Mouse (Mus musculus) heart, postnatal 0 days (tissue): ENCODE measurements around the gene Senp3. TPM values are rescaled to one million over a fixed set of nuclear protein-coding genes. Genes with fewer than 3 reads are reported as not detected.

ENCODE experiments used
- ATAC-seq: fragments of 200-750 bp; cut with Nextera tagmentation; 2 replicates; pipeline ENCODE4 v1.8.0; 2017; ENCODE audit warnings: low read depth, moderate number of reproducible peaks, moderate library complexity; ENCODE audit not compliant: insufficient read depth
- DNase-seq: peaks from one replicate; pipeline ENCODE4 v3.0.0-alpha.2; 2016; ENCODE audit warnings: low spot score
- H3K27ac ChIP-seq: fragments of 300-500 bp; sonication (generic); 2 replicates; pipeline ENCODE4 v1.5.1; 2014; ENCODE audit warnings: low read depth, mild to moderate bottlenecking
- H3K27me3 ChIP-seq: fragments of 300-500 bp; sonication (generic); 2 replicates; pipeline ENCODE4 v1.6.1; 2014; ENCODE audit warnings: low read length, mixed read lengths; ENCODE audit not compliant: control insufficient read depth, insufficient read depth
- H3K36me3 ChIP-seq: fragments of 300-500 bp; sonication (generic); replicated peaks from 2 replicates; pipeline ENCODE4 v1.6.1; 2014; ENCODE audit warnings: low read length, mixed read lengths; ENCODE audit not compliant: control insufficient read depth, insufficient read depth
- H3K4me1 ChIP-seq: fragments of 300-500 bp; sonication (generic); 2 replicates; pipeline ENCODE4 v1.6.1; 2014; ENCODE audit warnings: antibody characterized with exemption; ENCODE audit not compliant: control insufficient read depth, insufficient read depth
- H3K4me2 ChIP-seq: fragments of 300-500 bp; sonication (generic); 2 replicates; pipeline ENCODE4 v1.6.1; 2014; ENCODE audit warnings: low read depth, mild to moderate bottlenecking, low read length, moderate library complexity
- H3K4me3 ChIP-seq: fragments of 300-500 bp; sonication (generic); 2 replicates; pipeline ENCODE4 v1.5.1; 2014; ENCODE audit warnings: low read depth, low read length
- H3K9ac ChIP-seq: fragments of 300-500 bp; sonication (generic); replicated peaks from 2 replicates; pipeline ENCODE4 v1.6.1; 2014; ENCODE audit warnings: low read depth, low read length, mixed read lengths
- H3K9me3 ChIP-seq: fragments of 300-500 bp; sonication (generic); replicated peaks from 2 replicates; pipeline ENCODE4 v1.6.1; 2016; ENCODE audit warnings: low read length; ENCODE audit not compliant: control insufficient read depth
- CTCF ChIP-seq: IDR thresholded peaks from 2 replicates; pipeline ENCODE4 v1.5.1; 2016; ENCODE audit warnings: antibody characterized with exemption, control low read depth, low read depth
- EP300 ChIP-seq: IDR thresholded peaks from 2 replicates; pipeline ENCODE4 v1.6.1; 2016; ENCODE audit warnings: antibody characterized with exemption, low read depth
- WGBS: fragments of 180-500 bp; shearing (Covaris S2); extraction: QIAGEN DNeasy Blood & Tissue Kit; methylation state at CpG from one replicate; pipeline ENCODE4 v1.1.7; 2014; 5-methylcytosine and 5-hydroxymethylcytosine counted together
- polyA plus RNA-seq: library from polyadenylated mRNA; unstranded; fragments of >200 nt; fragmentation: Nextera tagmentation; extraction: Ambion mirVana; gene quantifications from 2 replicates; pipeline ENCODE4 v1.2.1, GENCODE M21; 2015
- total RNA-seq: library from RNA; depleted of rRNA; stranded (reverse); fragments of >200 nt; gene quantifications from 2 replicates; pipeline ENCODE4 v1.2.3, GENCODE M21; 2014; ENCODE audit warnings: low replicate concordance

Senp3 gene
- total and polyA plus RNA-seq, 2 experiments from 2014 or later = 32.6 to 39.7 TPM

DNA sequence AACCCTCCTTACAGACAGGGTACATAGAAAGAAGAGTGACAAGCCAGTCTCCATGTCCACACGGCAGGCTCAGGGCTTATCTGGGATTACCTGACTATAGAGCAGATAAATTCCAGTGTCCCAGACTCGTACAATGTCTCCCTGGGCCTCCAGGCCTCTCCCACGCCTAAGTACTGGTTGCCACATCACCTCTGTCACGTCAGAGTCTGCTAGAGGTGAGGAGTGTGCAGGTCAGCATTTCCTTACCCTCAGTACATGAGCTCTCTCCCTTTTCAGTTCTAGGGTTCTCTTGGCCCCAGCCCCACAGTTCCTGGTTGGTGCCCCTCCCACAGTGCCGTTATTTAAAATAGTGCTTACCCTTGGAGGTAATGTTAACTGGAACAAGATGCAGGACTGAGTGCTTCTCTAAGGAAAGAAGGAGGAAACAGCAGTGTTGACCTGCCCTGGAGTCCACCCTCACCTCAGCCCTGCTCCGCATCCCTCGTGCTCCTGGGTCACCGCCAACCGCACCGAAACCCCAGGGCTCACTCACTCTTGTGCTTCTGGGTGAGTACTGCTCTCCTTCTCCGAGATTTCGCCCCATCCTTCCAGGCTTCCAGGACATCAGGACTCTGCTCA is 2.4 kb upstream of the Senp3 start:
- H3K4me3 ChIP-seq = no peak overlapping the region
- peaks cover 28% of the 10 kb centered on the region for H3K4me1 ChIP-seq
- no peaks in the 10 kb centered on the region for H3K27me3 ChIP-seq
- no peaks in the 10 kb centered on the region for H3K9me3 ChIP-seq
- H3K36me3 ChIP-seq = no peaks in the 10 kb centered on the region; the same call in 1 of the 2 replicates
- no peak for ATAC-seq
- no peak overlapping the region for H3K27ac ChIP-seq
- TF ChIP-seq CTCF (no peak), EP300 (no peak)
- H3K9ac ChIP-seq = no peak overlapping the region
- no peak for DNase-seq
- 76% methylated on average over 12 of the region's 12 CpGs for WGBS
- no peak overlapping the region for H3K4me2 ChIP-seq

DNA sequence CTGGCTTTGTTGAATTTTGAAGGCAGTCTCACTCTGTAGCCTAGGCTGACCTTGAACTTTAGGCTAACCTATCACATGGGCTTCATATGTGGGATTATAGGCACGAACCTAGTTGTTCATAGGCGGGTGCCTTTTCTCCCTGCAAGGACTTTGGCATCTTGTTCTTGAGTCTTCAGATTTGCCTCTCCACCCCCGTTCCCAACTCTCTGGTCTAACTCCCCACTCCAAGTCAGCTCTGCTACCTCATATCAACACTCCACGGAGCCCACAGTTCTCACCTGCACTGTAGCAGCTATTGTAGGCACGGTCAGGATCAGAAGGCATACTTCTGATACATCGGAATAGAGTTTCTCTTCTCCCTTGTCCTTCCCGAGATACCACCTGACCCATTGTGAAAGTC is 1.7 kb upstream of the Senp3 start:
- no peak for TF ChIP-seq EP300
- TF ChIP-seq CTCF = no peak
- Histone ChIP-seq H3K9ac (no peak overlapping the region), H3K4me1 (peaks cover 28% of the 10 kb centered on the region)

DNA sequence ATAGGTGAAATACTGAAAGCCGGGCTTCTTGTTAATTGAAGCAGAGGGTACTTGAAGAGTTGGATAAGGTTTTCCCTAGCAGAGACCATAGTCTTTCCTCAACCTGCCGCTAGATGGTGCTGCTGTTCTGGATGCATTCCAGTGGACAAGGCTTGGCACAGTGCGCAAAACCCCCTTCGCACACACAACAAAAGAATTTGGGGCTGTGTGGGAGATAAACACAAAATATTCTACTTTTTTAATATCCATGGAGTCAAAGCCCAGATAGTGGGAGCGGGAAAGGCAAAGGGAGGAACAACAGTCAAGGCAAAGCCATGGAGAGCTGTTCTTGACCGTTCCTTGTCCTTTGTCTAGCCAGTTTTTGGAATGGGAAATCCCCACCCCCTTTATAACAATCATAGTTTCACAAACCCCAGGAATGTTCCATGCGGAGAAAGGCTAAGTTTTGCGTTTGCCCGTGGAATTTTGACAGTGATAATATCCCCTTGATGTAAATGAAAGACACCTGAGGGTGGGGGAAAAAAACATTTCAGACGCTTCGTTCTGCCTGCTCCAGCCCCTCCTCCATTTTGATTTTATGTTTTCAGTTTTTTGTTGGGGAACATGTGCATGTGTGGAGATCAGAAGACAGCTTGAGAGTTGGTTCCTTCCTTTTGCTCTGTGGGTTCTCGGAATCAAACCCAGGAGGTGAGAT is 1.1 kb upstream of the Senp3 start:
- peak overlapping the region; percentile 95 for H3K27ac ChIP-seq
- H3K4me3 ChIP-seq = no peak overlapping the region
- H3K9me3 ChIP-seq = no peaks in the 10 kb centered on the region
- no peak overlapping the region for H3K9ac ChIP-seq
- H3K4me1 ChIP-seq = peaks cover 28% of the 10 kb centered on the region
- H3K36me3 ChIP-seq = peaks cover 10% of the 10 kb centered on the region
- TF ChIP-seq CTCF (peak; percentile 91), EP300 (no peak)
- no peaks in the 10 kb centered on the region for H3K27me3 ChIP-seq
- ATAC-seq (peak; percentile 22; the same call in 1 of the 2 replicates), DNase-seq (peak; percentile 91)
- peak overlapping the region; percentile 93 for H3K4me2 ChIP-seq
- WGBS = 19% methylated on average over 12 of the region's 12 CpGs

More for the DNA sequence above, 1.7 kb upstream of the Senp3 start:
- Histone ChIP-seq H3K4me3 (no peak overlapping the region), H3K27me3 (no peaks in the 10 kb centered on the region), H3K36me3 (peaks cover 4% of the 10 kb centered on the region; the same call in 1 of the 2 replicates), H3K27ac (no peak overlapping the region), H3K4me2 (no peak overlapping the region), H3K9me3 (no peaks in the 10 kb centered on the region)
- DNase-seq (no peak), ATAC-seq (no peak)
- WGBS = 71% methylated on average over 7 of the region's 7 CpGs

DNA sequence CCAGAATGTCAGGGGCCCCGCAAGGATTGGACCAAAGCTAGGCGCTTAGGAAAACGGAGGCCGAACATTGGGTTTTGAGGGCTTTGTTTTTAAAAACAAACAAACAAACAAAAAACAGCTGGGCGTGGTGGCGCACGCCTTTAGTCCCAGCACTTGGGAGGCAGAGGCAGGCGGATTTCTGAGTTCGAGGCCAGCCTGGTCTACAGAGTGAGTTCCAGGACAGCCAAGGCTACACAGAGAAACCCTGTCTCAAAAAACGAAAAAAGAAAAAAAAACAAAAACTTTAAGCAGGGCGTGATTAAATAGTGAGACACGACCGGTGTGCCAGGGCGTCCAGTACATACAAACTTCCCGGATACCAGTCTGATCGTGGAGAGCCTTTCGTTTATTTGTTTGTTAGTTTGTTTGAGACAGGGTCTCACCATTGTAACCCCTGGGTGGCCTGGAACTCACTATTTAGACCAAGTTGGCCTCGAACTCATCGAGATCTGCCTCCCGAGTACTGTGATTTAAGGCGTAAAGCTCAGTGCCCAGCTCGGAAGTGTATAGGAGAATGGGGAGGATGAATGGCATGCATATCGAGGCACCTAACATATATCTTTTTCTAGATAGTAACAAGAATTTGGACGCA is 440 bp upstream of the Senp3 start:
- TF ChIP-seq CTCF = no peak
- TF ChIP-seq EP300 = no peak
- peak overlapping the region; percentile 95 for H3K27ac ChIP-seq
- H3K4me2 ChIP-seq = peak overlapping the region; percentile 93
- peaks cover 28% of the 10 kb centered on the region for H3K4me1 ChIP-seq
- no peaks in the 10 kb centered on the region for H3K9me3 ChIP-seq
- H3K27me3 ChIP-seq = no peaks in the 10 kb centered on the region
- peaks cover 15% of the 10 kb centered on the region for H3K36me3 ChIP-seq
- H3K9ac ChIP-seq = peak overlapping the region; percentile 85
- 24% methylated on average over 24 of the region's 24 CpGs for WGBS
- ATAC-seq (no peak), DNase-seq (no peak)
- peak overlapping the region; percentile 97 for H3K4me3 ChIP-seq

DNA sequence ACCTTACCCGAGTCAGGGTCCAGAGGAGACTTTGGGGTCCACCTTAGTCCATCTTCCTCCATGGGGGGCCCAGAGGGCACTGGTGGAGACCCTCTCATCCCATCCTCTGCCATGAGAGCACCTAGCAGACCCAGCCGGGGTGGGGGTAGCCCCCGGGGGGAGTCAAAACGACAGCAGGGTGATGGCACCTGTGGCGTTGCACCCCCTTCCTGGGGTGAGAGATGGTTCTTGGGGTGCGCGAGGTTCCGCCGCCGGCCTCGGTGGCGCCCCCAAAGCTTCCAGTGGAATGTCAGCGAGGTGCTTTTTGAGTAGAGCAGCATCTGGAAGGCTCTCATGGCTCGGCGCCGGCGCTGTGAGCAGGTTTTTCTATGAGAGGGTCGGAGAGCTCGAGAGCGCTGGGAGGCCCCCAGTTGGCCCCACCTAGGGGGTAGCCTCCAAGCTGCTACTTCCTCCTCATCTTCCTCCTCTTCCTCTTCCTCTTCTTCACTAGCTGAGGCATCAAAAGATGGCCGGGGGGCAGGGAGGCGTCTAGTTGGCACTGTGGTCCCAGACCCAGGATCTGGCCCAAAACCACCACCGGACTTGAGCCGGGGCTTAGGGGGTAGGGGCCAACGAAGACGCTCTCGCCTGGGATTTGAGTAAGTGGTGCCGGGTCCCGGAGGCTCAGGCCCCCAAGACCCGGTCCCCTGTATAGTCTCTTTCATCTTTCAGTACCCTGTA is 1.6 kb downstream of the Senp3 start:
- TF ChIP-seq EP300 (no peak), CTCF (no peak)
- H3K36me3 ChIP-seq = peaks cover 35% of the 10 kb centered on the region

More for the DNA sequence above, 1.6 kb downstream of the Senp3 start:
- no peak overlapping the region for H3K27ac ChIP-seq
- H3K9ac ChIP-seq = peak overlapping the region; percentile 85; the same call in 1 of the 2 replicates
- ATAC-seq (no peak), DNase-seq (no peak)
- peaks cover 13% of the 10 kb centered on the region for H3K4me1 ChIP-seq
- peak overlapping the region; percentile 93; the same call in 1 of the 2 replicates for H3K4me2 ChIP-seq
- no peaks in the 10 kb centered on the region for H3K27me3 ChIP-seq
- 89% methylated on average over 30 of the region's 30 CpGs for WGBS
- no peak overlapping the region for H3K4me3 ChIP-seq
- H3K9me3 ChIP-seq = no peaks in the 10 kb centered on the region
